Comparison of ENCODE assay signal across 10 mouse cellular contexts in genomic region chr2:52557503-52558275, GRCm38 (mm10).
DNase-seq lines count a peak whose midpoint lies in the region; ATAC-seq and TF ChIP-seq lines count a peak whose summit lies in the region.
"Had no signal": no experiment of that assay in that cellular context is flagged by ENCODE, and none has a peak within 500 bp of the region (broad histone marks: within the 10 kb centered on the region; RNA-seq: fewer than 3 reads in every experiment).

No protein-coding gene starts in this region.

- no peak overlapping the region for H3K4me2 ChIP-seq in heart, embryonic 12.5 days
- H3K4me2 ChIP-seq in forebrain, embryonic 15.5 days (replicated peaks) = peak overlapping the region; percentile 47
- H3K4me2 ChIP-seq in midbrain, embryonic 12.5 days (replicated peaks) = peak overlapping the region; percentile 47

- no peaks in the 10 kb centered on the region for H3K27me3 ChIP-seq in heart, embryonic 10.5 days (ENCODE audit: insufficient read depth, poor library complexity, severe bottlenecking)
- H3K27me3 ChIP-seq in heart, embryonic 12.5 days (replicated peaks) = 0 out of 2 replicates have a peak, but pooled peaks cover 4% of the 10 kb centered on the region
- no peaks in the 10 kb centered on the region for H3K27me3 ChIP-seq in forebrain, embryonic 15.5 days
- no peaks in the 10 kb centered on the region for H3K27me3 ChIP-seq in midbrain, embryonic 12.5 days

- 84% methylated on average over 12 of the region's 12 CpGs for WGBS in heart, embryonic 10.5 days
- WGBS in heart, embryonic 12.5 days = 78% methylated on average over 12 of the region's 12 CpGs
- WGBS in forebrain, embryonic 15.5 days = 14% methylated on average over 12 of the region's 12 CpGs
- 31% methylated on average over 12 of the region's 12 CpGs for WGBS in midbrain, embryonic 12.5 days

- H3K27ac ChIP-seq in heart, embryonic 10.5 days = no peak overlapping the region
- no peak overlapping the region for H3K27ac ChIP-seq in heart, embryonic 12.5 days (ENCODE audit: poor library complexity, severe bottlenecking)
- peak overlapping the region; percentile 76 for H3K27ac ChIP-seq in forebrain, embryonic 15.5 days (replicated peaks)
- H3K27ac ChIP-seq in midbrain, embryonic 12.5 days (replicated peaks) = peak overlapping the region; percentile 63

- no peaks in the 10 kb centered on the region for H3K9me3 ChIP-seq in heart, embryonic 10.5 days
- peaks cover 4% of the 10 kb centered on the region; the same call in 1 of the 2 replicates for H3K9me3 ChIP-seq in heart, embryonic 12.5 days (replicated peaks)
- 0 out of 2 replicates have a peak, but pooled peaks cover 5% of the 10 kb centered on the region for H3K9me3 ChIP-seq in forebrain, embryonic 15.5 days
- H3K9me3 ChIP-seq in midbrain, embryonic 12.5 days = 0 out of 2 replicates have a peak, but pooled peaks cover 5% of the 10 kb centered on the region

- ATAC-seq in heart, embryonic 12.5 days (ENCODE audit: insufficient number of reproducible peaks, low FRiP score) = no peak
- ATAC-seq in forebrain, embryonic 15.5 days (replicated peaks) = peak; percentile 89
- ATAC-seq in midbrain, embryonic 12.5 days (ENCODE audit: low FRiP score, low read depth) = peak; percentile 83

- no peak for TF ChIP-seq CTCF in brain, embryonic 14.5 days (IDR thresholded peaks at IDR 0.05; ENCODE audit: borderline replicate concordance, extremely low read depth, insufficient read depth, insufficient read length)

- no peak overlapping the region for H3K4me3 ChIP-seq in heart, embryonic 10.5 days
- no peak overlapping the region for H3K4me3 ChIP-seq in heart, embryonic 12.5 days
- H3K4me3 ChIP-seq in forebrain, embryonic 15.5 days = peak overlapping the region; percentile 46
- H3K4me3 ChIP-seq in midbrain, embryonic 12.5 days = peak overlapping the region; percentile 36

- peak; percentile 46 for DNase-seq in heart, embryonic 10.5 days (ENCODE audit: low spot score)
- DNase-seq in brain, embryonic 14.5 days (ENCODE audit: low read depth) = peak; percentile 82
- no peak for DNase-seq in spleen, adult 18-20 months
- no peak for DNase-seq in adrenal gland, adult 2 months
- DNase-seq in lung, adult 18-20 months = no peak
- DNase-seq: gastrocnemius, postnatal 10 days; kidney, postnatal 10 days had no signal

- H3K4me1 ChIP-seq in heart, embryonic 10.5 days = peaks cover 11% of the 10 kb centered on the region; the same call in 1 of the 2 replicates
- H3K4me1 ChIP-seq in heart, embryonic 12.5 days (replicated peaks) = 0 out of 2 replicates have a peak, but pooled peaks cover 6% of the 10 kb centered on the region
- H3K4me1 ChIP-seq in forebrain, embryonic 15.5 days = peaks cover 33% of the 10 kb centered on the region
- H3K4me1 ChIP-seq in midbrain, embryonic 12.5 days = peaks cover 25% of the 10 kb centered on the region

- no peak overlapping the region for H3K9ac ChIP-seq in heart, embryonic 12.5 days
- H3K9ac ChIP-seq in forebrain, embryonic 15.5 days (replicated peaks) = peak overlapping the region; percentile 56
- H3K9ac ChIP-seq in midbrain, embryonic 12.5 days (replicated peaks) = peak overlapping the region; percentile 49

- TF ChIP-seq POLR2A in brain, embryonic 14.5 days (IDR thresholded peaks at IDR 0.05; ENCODE audit: borderline replicate concordance, extremely low read depth, insufficient read depth, insufficient read length, poor library complexity, severe bottlenecking) = no peak

- no peaks in the 10 kb centered on the region for H3K36me3 ChIP-seq in heart, embryonic 10.5 days
- no peaks in the 10 kb centered on the region for H3K36me3 ChIP-seq in heart, embryonic 12.5 days
- H3K36me3 ChIP-seq in forebrain, embryonic 15.5 days = no peaks in the 10 kb centered on the region
- H3K36me3 ChIP-seq in midbrain, embryonic 12.5 days = no peaks in the 10 kb centered on the region

Comparison
In these comparisons a context has a peak if more than half of its experiments do, and no peak if none do; other contexts are left out.
1. DNase-seq: peak in heart, embryonic 10.5 days (single experiment) and brain, embryonic 14.5 days (single experiment); none in spleen, adult 18-20 months (0 of 2), adrenal gland, adult 2 months (single experiment) and lung, adult 18-20 months (0 of 2).
2. H3K27ac ChIP-seq: peak in forebrain, embryonic 15.5 days (single experiment) and midbrain, embryonic 12.5 days (single experiment); none in heart, embryonic 10.5 days (single experiment) and heart, embryonic 12.5 days (single experiment).
3. H3K4me3 ChIP-seq: peak in forebrain, embryonic 15.5 days (single experiment) and midbrain, embryonic 12.5 days (single experiment); none in heart, embryonic 10.5 days (single experiment) and heart, embryonic 12.5 days (single experiment).